Mouse (Mus musculus) layer of hippocampus, adult 18-20 months (tissue): ENCODE data around the gene Cyfip1. TPM values are rescaled to one million over a fixed set of nuclear protein-coding genes. Genes with fewer than 3 reads are reported as not detected.

Source experiments
- DNase-seq, 2 experiments: peaks; one replicate each; pipeline ENCODE4 v3.0.0; 2022; ENCODE audit warnings: low spot score in 2 of 2
- total RNA-seq, 2 experiments: library from RNA; stranded (reverse); gene quantifications; 2 replicates each; pipeline ENCODE4 v1.2.3; 2021

Gene Cyfip1
- total RNA-seq, 2 experiments from 2014 or later = 108 to 113 TPM

DNA sequence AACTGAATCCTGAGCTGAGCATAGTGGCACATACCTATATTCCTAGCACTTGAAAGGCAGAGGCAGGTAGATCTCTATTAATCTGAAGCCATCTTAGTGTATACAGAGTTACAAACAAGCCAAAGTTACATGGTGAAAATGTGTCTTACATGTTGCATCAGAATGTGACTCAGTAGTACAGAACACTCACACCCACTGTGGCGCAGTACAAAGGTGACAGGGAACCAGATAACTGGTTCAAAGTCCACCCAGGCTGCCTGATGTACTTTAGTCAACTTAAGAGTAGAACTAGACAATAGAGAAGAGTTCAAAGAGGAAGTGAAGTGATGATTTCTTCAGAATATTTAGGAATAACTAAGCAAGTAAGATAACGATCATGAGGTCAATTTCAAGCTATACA, 93.5 kb downstream of the Cyfip1 start:
- no peak for DNase-seq

DNA sequence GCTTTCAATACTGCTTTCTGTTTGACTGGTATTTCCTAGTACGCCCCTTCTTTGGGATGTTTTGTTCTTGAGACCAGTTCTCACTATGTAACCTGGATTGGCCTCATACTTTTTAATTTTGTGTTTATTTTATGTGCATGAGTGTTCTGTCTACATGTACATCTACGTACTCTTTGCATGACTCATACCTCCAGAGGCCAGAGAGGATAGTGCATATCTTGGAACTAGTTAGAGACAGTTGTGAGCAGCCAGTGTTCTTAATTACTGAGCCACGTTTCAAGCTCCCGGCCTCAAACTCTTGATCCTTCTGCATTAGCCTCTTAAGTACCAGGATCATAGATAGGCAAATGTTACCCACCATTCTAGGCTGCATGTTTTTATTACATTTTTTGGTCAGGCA, 96.8 kb downstream of the Cyfip1 start:
- DNase-seq = no peak

DNA sequence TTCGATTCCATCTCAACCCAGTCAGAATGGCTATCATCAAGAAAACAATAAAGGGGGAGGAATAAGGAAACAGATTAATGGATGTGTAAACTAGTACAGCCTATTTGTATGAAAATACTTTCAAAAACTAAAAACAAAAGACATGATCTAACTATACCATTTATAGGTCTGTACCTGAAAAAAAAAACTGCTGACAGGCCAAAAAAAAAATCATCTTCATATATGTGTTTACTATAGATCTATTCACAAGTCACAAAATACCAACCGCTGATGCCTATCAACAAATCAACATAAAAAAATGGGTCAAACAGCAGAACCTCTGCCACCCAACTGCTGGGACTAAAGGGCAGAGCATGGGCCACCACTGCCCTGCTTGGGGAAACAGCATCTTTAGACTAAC, 114.5 kb downstream of the Cyfip1 start:
- DNase-seq = no peak

DNA sequence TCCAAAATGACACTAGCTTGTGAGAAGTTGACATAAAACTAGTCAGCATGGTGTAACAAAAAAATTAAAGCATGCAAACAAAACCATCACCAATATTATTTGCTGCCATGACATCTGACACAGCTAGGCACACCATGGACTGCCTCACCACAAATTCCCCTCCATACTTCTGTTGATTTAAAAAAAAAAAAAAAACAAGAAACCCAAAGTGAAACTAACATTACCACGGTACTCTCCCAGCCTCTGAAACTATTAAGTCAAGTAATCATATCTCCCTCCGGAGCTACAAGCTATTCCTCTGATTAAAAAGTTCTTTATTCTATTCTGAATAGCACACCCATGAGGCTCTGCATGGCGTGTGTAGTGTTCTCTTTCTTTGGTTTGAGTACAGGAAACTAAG, 115.6 kb downstream of the Cyfip1 start:
- no peak for DNase-seq

DNA sequence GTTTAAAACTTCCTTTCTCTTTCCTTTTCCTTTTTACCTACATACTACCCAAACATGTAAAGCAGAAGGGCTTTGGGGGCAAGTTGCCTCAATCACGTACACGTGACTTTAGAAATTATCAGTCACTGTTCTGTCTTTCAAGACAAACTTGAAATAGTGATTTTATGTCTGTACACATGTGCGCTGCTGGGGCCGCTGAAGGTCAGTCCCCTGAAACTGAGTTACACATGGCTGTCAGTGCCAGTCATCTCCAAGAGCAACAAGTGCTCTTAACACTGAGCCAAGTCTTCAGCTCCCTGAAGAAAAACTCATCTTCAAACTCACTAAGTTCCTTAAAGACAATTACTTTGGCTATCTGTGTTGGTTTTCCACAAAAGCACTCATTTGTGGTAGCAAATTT, 116.4 kb downstream of the Cyfip1 start:
- DNase-seq = no peak

DNA sequence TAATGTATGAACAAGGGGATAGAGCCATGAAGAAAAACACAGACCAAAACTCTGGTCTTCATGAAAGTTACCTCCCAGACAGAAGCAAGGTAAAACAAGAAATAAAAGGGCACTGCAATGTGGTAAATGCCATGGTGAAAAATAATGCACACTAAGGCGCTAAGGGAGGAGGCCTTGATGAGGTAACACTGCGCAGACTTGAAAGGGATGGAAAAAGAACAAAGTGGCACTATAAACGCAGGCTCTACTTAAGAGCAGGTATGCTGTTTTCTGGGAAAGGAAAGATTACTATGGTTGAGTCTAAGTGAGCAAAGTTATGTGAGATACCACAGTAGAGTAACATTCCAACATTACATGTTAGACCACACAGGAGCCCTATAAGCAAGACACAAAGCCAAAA, 118.3 kb downstream of the Cyfip1 start:
- DNase-seq = no peak

DNA sequence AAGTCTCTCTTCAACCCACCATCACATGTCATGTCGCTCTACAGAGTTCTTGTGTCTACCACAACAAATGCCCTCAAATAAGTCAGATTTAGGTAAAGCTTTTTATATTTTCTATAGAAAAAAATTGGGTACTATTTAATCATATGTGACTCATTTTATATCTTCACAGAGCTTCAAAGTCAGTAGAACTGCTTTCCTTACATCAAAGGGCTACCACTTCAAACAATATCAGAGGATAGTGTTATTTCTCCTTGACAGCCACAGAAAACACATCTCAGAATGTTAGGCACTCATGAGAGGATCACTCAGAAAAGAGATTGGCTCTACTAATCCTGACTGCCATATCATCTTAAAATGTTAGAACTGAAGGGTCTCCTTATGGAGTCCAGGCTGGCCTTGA, 119.0 kb downstream of the Cyfip1 start:
- no peak for DNase-seq

DNA sequence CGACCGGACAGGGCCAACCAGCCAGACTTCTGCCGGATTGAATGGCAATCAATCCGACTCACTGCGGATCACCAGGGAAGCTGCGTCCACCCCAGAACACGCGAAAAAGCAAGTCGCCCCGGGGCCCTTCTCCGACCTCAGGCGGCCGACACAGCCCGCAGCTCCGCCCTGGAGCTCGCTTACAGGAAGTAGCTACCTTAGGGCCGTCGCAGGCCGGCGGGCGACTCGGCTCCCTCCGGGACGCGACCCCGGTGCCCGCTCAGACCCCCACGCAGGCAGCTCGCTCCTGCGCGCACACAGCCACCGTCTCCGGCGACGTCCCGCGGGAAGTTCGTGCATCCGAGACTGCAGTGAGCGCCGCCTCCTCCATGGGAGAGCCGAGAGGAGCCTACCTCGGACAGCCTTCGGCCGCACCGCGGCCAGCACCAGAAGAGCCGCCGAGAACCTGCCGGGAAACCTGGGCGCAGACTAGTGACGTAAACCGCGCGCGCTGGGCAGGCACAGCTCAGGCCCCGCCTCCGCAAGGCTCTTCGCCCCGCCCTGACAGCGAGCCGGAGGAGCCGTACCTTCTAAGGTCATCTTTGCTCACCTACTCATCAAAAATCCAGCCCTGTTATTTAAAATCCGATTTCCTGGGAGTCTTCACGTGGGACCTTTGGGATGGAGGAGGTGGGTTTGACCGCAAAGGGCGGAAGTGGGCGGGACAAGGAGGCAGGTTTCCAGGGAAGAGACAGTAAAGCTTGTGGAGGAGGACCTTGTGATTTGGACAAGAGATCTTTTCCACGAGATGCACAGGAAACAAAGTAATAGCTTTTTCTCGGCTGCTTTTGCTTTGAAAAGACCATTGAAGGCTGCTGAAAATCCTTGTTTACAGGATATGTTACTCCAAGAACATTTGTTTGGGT, 120.7 kb downstream of the Cyfip1 start, which contains the start of gene Nipa2:
Nipa2 (minus strand) TSS at position 473 of the 905 bp plus-strand sequence.
- peak; percentile 88 to 95 for DNase-seq

DNA sequence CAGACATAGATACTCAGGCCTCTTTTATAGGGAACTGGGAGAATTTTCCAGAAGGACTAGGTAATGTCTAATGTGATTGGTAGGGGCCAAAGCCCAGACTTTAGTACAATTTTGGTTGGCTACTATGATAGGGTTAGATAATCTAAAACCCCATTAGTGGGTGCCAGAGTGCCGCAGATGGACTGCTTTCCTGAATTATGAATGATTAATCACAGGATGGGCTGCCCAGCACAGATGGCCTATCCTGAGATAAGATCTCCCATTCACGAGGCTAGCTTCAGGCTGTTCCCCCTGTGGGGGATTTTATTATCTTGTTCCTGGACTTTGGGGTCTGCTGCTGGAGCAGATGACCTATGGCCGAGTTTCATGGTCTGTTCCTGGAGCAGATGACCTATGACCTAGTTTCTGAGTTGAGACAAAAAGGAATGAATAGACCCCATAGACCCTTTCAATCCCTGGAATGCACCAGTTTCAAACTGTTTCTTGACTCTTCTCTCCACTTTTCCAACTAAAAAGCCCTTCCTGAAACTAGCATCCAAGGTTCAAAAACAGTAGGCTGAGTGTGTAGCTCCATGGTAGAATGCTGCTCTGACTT, 125.4 kb downstream of the Cyfip1 start:
- no peak for DNase-seq

DNA sequence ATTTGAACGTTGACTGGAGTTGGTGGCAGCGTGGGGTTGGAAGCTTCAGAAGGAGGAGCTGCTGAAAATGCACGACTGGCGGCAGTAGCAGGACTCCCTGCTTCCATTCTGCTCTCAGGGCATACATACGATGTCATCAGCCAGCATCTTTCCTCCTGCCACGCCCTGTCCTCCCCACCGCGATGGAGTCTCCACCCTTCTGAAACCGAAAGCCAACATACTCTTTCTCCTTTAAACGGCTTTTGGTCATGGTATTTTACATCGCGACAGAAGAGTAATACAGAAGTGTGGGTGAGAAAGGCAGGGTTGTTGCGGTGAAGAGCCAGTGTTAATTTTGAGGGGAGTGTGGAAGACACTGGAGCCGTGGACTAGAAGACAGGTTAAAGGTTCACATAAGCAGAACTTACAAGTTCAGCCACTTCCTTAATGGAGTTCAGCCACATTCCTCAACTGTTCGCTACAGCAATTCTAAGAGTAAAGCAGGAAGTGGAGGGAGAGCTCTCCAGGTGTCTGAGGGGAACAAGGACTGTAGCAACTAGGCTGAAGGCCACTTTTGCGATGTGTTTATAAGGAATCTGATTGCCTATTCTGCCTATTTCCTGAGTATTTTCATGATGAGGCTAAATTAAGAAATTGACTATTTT, 126.8 kb downstream of the Cyfip1 start:
- DNase-seq = no peak

DNA sequence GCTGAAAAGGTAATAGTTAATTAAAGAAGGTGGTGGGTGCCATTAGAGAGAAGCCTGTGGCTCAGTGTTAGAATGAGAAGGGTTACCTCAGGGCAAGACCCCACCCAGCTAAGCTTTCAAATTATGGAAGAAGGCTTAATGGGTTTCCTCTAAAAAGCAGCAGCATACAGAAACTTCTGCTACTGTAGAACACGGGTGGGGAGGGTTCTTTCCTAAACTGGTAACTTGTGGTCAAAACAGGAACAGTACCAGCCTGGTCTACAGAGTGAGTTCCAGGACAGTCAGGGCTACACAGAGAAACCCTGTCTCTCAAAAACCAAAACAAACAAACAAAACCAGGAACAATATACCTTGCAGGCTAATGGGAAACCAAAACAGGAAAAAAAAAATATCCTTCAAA, 127.9 kb downstream of the Cyfip1 start:
- DNase-seq = no peak

DNA sequence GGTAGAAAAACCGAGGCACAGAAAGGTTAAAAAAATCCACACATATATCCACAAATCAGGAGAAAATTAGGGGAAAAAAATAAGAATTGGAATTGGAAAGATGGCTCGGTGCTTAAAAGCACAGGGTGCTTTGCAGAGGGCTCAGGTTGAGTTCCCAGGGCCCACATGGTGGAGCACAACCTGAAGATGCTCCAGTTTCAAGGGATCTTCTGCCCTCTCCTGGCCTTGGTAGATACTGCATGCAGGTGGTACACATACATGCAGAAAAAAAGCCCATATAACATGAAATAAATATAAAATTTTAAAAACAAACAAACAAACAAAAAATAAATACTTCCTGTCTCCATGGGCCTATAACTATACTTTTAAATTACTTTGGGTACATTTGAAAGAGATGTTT, 132.9 kb downstream of the Cyfip1 start:
- no peak for DNase-seq

DNA sequence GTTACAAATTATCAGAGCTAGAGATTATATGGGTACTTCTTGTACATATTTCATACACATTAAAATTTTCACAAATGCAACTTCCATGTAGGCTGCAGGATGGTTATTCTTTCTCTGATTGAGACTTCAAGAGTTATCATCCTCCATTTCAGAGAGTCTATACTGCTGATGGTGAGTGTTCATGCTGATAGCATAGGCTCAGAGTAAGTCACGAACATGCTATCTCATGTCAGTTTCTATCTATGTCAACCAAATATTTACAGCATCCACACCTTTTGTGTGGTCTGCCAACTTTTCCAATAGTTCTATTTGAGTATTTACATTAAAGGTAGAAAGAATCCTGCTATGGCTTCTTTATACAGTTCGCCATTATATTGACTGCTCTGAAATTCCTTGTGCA, 140.0 kb downstream of the Cyfip1 start:
- no peak for DNase-seq

Other genes starting within 250 kb of the Cyfip1 start
- 10 to 100 TPM; 12.3 to 13.0 TPM for gene Siglech, start 73.6 kb upstream of the Cyfip1 start, total RNA-seq
- gene Tubgcp5, start 47.6 kb upstream of the Cyfip1 start, total RNA-seq = 10 to 100 TPM; 25.1 to 27.2 TPM
- 10 to 100 TPM; 41.7 to 44.4 TPM for gene Nipa2, start 120.7 kb downstream of the Cyfip1 start, total RNA-seq
- gene Nipa1, start 178.2 kb downstream of the Cyfip1 start, total RNA-seq = 10 to 100 TPM; 57.1 to 59.4 TPM
- gene Herc2, start 208.5 kb downstream of the Cyfip1 start, total RNA-seq = 100 to 1,000 TPM; 122 to 136 TPM